Mouse (Mus musculus) T-helper 2 cell (primary cell): ENCODE data around the gene Zfp281.

Experiments
- in situ Hi-C: fragments of 300-600 bp; cut with MboI, MseI; formaldehyde crosslinking; loops from one replicate; pipeline ENCODE4 v1.15.1; 2025; ENCODE audit warnings: high pct_unique_total_duplicates

The Zfp281 gene

DNA sequence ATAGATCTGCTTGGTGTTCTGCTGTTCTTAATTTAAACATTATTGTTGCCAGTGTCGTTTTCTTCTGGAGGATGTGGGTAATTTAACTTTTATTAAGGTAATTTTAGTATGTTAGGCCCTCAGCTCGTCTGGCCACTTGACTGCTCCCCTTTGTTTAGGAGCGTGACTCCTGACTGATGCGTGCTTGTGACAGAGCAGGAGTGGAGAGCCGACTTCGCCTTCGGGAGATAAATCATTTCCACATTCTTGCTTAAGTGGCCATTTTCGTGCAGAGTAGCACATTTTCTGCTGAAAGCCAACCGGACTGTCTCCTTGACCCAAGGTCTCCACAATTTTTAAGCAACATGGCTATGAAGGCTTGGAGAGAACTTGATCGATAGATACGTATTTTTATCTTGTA is 29.7 kb downstream of the Zfp281 start:
- in situ Hi-C loops, result no loop called here

DNA sequence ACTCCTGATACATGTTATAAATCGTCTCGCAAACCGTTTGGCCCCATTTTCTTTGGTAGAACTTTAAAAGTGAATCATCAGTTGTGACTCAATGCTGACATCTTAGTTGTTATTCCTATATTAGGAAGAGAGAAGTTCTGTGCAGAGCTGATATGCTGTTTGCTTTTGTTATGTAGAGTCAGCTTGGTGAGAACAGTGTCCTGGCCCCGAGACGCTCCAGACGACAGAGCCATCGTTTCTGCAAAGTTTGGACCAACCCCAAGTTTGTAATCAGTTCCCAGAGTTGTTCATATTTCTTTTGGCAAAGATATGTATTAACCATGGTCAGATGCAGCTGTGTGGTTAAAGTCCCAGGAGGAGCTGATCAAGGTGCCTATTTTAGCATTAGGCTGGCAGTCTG is 31.9 kb downstream of the Zfp281 start:
- in situ Hi-C loops, result no loop called here

DNA sequence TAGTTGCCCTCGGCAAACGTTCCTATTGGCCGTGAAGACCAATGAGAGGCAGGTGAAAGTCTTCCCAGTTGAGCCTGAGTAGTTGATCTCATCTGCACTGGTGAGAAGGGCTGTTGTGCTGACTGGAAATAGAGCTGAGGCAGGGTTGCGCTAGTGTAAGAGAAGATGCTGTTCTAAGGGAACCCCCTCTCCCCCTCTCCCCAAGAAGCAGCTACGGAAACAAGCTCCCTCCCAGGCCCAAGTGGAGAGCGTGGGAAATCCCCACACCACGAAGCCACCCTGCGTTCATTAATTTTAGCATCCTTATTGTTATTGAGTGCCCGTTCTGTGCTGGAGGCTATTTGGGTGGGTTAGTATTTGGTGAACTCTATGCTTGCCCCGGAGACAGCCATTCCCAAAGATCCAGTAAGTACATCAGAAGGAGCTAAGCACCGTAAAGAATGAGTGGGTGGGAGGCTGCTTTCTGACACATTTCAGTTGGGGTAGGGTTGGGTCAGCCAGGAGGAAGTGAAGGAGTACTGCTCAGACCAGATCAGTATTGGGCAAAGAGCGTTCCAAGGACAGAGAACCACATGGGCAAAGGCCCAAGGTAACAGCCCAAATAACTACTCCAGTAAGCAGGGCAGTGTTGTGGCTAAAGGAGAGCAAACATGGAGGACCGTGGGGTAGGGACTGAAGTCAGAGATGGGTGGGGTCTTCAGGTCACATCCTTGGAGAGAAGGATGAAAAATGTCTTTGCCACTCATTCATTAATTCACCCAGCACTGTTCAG is 33.9 kb downstream of the Zfp281 start:
- in situ Hi-C loops, result no loop called here

DNA sequence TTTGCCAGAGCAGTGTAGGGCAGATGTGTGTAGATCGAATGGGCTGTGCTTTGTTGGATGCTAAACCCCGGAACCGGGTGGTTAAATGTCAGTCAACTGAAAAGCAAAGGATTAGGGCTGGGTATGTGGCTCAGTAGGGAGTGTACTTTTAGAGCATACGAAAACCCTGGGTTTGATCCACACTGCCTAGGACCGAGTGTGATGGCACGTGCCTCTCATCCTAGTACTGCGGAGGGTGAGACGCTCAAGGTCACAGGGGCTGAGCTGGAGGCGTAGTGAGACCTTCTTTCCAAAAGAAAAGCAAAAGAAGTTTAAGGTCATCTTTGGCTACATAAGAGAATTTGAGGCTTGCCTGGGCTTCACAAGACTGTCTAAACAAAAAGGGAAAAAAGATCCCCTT is 34.6 kb downstream of the Zfp281 start:
- in situ Hi-C loops, result no loop called here

DNA sequence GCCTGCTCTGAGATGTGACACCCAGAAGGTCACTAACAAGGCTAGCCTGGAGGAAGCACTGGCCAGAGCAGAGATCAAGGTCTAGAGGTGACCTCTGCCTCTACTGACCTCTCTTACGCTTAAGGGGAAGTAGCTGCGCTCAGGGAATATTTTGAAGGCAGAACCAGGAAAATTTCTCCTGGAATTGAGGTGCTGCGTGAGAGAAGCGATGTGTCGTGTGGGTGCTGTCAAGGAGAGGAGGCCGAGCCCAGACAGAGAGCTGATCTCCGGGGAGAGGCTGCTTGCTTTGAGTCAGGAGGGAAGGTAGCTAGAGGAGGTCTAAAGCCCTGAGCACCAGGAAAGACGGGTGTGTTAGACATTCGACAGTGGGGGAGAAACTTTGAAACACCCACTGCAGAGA is 35.2 kb downstream of the Zfp281 start:
- in situ Hi-C loops, result no loop called here

DNA sequence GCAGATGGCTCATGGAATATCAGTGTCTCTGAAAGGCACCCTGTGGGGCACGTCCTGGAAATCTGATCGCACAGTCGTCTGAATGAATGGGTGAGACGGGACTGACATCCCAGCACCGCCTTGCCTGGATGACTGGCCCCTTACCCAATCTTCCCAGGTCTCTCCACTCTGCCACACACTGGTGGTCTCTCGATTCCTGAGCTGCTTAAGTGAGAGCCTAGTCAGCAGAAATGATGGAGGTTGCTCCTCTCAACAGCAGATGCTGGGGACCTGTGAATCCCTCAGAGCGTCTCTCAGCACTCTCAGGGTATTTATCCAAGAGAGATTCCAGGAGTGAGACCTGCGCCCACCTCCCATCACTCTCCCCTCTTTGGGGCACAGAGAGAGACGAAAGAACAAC is 36.8 kb downstream of the Zfp281 start:
- in situ Hi-C loops, result no loop called here

DNA sequence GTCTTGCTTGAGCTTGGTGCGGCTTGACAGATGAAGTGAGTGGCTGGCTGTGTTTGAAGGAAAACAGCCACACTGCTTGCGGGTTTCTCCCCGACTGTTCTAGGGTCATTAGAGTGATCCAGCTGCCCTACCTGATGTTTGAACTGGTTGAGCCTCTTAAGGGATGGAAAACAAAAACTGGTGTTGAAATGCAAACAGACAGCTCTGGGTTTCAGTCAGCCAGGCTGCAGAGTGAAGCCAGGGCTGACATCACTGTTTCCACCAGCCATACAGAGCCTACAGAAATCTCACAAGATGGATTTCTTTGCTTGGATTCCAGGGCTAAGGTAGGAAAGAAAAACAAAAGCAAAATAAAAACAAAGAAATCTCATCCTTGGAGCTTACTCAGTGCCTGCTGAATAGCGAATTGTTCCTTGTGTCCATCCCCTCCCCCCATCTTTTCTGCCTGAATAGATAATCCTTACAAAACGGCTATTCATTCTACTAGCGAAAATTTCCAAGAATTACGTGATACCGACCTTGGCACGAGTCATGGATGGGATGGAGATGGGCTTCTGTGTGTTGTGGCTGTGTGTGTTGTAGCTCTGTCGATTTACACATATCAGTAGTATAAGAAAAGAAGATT is 37.4 kb downstream of the Zfp281 start:
- in situ Hi-C loops, result no loop called here

DNA sequence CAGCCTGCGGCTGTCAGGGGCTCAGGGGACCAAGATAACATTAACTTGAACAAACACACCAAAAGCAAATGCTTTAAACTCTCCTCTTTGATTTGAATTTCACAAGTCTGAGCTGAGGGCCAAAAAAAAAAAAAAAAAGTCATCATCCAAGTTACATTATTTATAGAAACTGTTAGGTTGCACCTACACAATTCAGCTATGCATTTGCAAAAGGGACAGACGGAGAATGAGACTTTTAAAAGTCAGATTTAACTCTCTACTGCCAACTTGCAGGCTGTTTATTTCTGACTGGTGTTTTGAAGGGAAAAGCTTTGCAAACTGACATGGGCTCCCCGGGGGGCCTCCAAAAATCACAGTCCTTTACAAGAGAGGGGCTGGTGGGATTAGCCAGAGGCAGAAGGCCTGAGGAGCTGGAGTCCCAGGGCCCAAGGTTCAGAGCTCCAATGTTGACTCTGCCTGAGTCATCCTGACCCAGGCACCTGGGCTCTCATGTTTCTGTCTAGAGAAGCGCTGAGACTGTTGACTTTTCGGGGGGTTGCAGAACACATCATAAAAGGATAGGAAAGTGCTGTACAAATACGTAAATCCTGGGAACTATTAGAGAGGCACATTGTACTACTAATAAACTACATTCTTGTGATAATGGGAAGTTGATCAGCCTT is 40.4 kb downstream of the Zfp281 start:
- in situ Hi-C loops, result no loop called here

DNA sequence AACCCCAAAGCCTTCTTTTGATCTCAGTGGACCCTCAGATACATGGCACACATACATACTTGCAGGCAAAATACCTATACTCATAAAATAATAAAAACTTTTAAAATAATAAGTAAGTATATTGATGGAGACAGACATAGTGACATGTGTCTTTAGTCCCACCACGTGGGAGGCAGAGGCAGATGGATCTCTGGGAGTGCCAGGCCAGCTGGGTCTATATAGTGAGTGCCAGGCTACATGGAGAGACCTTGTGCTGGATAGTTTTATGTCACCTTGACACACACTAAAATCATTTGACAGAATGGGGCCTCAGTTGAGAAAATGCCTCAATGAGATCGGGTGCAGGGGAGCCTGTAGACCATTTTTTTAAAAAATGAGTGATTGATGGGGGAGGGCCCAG is 41.8 kb downstream of the Zfp281 start:
- in situ Hi-C loops, result no loop called here

DNA sequence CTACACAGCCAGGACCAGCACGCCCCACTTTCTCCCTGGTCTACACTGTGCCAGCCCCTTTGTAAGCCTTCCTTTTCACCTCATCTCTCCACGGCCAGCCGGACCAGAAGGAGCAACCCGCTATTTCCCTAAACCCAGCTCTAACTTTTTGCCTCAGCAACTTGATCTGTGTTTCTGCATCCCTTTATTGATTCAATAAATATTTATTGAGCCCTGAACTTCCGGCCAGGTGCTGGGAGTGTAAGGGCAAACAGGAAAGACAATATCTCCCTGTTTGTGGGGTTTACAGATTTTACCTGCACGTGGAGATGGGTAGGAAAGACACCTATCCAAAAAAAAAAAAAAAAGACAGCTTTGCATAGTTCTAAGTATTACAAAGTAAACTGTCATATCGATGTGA is 45.2 kb downstream of the Zfp281 start:
- in situ Hi-C loops, result no loop called here

DNA sequence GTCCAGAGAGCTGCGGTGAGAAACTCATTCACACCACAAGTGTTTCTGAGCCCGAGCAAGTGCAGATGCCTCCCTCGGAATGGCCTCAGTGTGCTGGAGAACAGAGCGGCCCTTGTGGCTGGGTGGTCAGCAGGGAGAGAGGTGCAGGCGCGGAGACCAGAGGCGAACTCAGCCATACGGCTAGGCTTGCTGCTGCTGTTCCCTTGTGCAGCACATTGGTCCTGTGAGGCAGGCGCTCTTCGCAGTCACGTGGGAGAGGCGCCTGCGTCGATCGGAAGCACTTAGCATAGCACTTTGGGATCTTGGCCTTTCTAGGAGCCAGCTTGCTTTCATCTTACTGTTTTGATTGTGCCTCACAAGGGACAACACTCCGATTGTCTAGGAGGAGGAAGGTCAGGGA is 45.7 kb downstream of the Zfp281 start:
- in situ Hi-C loops, result no loop called here

DNA sequence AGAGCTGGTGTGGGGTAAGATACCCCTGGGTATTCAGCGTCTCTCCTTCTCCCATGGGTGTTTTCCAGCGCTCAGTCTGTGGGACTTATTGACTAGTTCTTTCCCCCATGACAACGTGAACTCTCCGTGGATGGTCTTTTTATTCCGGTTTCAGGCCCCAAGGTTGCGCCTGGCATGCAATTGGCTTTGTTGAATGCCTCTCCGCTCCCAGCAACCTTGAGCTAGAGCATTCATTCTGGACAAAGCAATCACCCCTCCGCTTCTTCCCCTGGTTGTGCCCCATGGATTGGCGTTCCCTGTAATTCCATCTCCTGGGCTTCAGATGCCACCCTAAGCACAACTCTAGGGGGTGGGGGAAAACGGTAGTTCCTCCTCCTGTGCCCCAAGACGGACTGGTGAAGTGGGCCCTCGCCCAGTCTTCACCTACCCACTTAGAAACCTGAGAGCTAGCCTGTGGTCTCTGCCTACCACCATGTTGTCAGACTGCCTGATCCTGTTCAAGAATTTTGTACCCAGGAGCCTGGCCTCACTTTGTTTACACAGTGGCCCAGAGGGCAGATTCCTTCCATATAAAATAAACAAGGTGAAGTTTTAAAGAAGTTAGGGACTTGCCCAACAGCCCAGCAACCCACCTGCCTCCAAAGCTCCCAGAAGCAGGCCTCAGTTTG is 47.2 kb downstream of the Zfp281 start:
- in situ Hi-C loops, result no loop called here

DNA sequence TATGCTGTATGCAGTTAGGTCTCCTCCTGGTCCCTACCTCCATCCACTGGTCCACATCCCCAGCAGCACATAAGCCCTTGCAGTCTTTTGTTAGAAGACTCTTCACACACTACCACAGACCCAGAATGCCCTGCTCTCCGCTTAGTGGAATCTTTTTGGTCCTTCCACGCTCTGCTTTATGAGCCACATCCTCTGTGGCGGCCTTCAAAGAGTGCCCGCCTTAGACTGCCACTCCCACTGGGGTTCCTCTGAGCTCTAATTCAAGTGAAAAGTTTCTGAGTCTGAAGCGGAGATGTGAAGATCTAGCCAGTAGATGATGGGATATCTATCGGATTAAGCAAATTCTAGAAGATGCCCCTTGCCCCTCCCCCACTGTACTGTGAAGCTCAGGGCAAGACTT is 47.9 kb downstream of the Zfp281 start:
- in situ Hi-C loops, result no loop called here

DNA sequence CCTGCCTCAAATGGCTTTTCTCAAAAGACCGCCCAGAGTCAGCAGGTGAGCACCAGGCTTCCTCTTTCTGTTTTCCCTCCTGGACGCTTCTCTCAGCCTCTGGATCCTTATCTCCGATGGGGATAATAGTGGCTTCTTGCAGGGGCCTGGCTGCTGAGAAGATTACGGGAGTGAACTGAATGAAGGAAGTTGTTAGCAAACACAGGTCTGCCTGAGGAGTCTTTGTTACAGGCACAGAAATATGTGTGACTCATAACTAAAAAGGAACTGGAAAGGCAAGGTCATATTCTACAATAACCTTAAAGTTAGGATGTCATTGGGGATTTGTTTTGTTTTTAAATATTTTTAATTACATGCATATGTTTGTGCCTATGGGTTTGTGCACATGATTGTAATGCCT is 48.6 kb downstream of the Zfp281 start:
- in situ Hi-C loops, result no loop called here

DNA sequence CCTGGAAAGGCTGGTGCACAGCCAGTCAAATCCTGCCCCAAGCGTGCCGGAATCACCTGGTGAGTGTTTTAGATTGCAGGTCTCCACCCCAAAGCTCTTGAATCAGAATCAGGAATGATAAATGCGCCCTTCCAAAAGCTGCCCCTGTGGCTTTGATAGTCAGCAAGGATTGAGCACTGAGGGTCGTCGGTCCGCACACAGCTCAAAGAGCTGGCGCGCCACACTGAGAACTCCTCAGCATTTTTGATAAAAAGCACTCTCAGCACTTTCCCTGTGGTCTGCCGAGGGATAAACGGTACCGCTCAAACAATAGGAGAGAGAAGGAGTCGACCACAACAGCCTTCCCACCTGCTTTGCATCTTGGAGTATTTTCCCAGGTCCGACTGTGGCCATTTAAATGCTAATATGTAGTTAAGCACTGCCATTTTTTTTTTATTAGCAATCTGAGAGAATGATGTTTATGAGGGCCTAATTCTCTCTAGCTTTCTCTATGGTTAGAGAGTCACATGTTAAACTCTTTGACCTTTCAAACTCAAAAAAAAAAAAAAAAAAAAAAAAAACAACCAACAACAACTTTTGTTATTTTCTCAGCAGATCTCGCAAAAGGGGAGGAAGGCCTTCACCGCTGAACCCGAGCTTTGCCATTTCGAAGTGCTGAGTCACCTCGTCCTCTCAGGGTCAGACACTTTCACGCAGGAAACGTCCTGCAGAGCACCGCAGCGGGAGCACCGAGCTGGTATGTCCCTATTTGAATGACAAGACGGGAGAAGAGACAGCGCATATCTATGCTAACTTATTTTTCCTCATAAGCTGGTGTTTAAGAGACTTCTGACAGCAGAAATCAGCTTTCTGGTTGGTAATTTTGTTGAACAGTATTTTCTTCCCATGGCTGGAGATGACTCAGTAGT is 50.1 kb downstream of the Zfp281 start:
- in situ Hi-C loops, result no loop called here

DNA sequence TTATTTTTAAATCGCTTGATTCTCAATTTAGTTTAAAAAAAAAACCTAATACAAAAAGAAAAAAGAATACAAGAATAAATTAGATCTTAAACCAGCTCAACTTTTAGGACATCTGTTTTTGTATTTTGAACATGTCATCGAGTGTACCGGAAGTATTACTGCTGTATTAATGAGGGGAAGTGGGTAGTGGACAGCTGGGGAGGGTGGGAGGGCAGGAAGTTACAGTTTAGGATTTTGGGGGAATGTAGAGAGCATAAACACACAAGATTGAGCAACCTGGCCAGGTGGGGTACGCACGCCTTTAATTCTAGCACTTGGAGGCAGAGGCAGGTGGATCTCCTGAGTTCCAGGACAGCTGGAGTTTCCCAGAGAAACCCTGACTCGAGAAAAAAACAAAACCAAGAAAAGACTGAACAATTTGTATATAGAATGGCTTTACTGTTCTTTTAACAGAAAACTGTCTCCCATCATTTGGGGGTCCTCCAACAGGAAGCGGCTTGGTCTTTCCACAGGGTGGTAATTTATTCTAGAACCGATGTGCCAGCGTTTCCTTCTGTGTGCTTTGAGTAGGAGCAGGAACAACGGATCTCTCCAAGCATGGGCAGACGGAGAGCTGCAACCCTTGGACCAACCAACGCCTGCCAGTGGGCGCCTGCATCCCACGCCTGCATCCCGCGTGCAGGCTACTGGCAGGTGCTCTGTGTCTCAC is 51.2 kb downstream of the Zfp281 start:
- in situ Hi-C loops, result no loop called here

DNA sequence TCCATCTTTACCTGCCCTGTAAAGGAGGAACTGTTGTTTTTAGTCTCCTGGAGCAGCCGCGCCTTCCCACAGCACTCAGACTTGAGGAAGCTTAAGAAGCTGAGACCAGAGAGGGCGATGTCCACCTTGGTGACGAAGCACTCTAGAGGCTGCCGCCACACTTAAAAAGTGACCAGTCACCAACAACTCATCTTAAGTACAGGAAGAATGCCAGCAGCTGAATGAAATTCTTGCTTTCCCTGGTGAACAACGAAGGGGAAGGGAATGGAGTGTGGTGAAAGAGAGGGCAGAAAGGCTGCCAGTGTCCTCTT is 51.7 kb downstream of the Zfp281 start:
- in situ Hi-C loops, result no loop called here

DNA sequence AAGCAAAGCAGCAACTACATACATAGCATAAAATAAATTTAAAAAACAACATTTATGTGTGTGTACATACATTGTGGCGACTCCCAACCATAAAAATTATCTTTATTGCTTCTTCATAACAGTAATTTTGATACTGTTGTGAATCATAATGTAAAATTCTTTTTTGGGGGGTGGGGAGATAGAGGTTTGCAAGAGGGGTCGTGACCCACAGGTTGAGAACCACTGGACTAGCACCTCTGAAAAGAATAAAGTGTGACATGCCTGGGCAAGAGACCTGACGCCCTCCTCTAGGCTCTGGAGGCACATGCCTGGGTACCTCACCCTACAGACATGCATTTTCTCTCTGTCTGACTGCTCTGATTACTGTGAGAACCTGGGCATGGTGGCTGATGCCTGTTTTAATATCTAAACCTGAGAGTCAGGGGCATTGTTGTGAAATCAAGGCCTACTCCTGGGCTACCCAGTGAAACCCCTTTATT is 53.2 kb downstream of the Zfp281 start:
- in situ Hi-C loops, result no loop called here

DNA sequence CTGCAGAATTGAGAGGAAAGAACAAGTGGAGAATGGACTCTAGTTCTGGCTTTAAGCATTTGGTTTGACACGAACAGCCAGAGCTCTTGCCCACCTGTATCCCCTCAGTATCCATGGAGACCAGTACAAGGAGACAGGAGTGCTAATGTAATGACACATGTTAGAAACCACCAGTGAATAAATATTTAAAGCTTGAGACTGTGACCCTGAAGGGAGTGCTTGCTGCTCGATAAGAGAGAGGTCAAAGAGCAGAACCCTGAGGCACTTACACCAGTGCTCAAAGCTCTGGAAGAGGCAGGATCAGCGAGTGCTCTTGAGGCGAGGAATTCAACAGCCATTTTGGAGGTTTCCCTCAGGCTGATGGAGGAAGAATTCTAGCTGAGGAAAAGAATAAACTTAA is 54.1 kb downstream of the Zfp281 start:
- in situ Hi-C loops, result no loop called here
